11 mouse cellular contexts compared by ENCODE assay signal in genomic region chr2:26338302-26339203, GRCm38 (mm10). TPM values are rescaled to one million over a fixed set of nuclear protein-coding genes. Genes with fewer than 3 reads are reported as not detected.
DNase-seq lines count a peak whose midpoint lies in the region; ATAC-seq lines count a peak whose summit lies in the region.
"Had no signal": no experiment of that assay in that cellular context is flagged by ENCODE, and none has a peak within 500 bp of the region (broad histone marks: within the 10 kb centered on the region; RNA-seq: fewer than 3 reads in every experiment).

No protein-coding gene starts in this region.

- H3K9me3 ChIP-seq in hindbrain, embryonic 14.5 days (ENCODE audit: control insufficient read depth, low read length) = no peaks in the 10 kb centered on the region
- H3K9me3 ChIP-seq in hindbrain, embryonic 10.5 days = no peaks in the 10 kb centered on the region

- H3K27me3 ChIP-seq in hindbrain, embryonic 14.5 days (ENCODE audit: control insufficient read depth, insufficient read depth, low read length) = no peaks in the 10 kb centered on the region
- H3K27me3 ChIP-seq in hindbrain, embryonic 10.5 days (ENCODE audit: insufficient read depth, poor library complexity, severe bottlenecking) = no peaks in the 10 kb centered on the region

- no peak overlapping the region for H3K4me2 ChIP-seq in hindbrain, embryonic 14.5 days (replicated peaks)

- H3K4me1 ChIP-seq in hindbrain, embryonic 14.5 days (replicated peaks; ENCODE audit: control insufficient read depth, insufficient read depth, low read length) = no peaks in the 10 kb centered on the region
- no peaks in the 10 kb centered on the region for H3K4me1 ChIP-seq in hindbrain, embryonic 10.5 days (replicated peaks)

- peaks cover 51% of the 10 kb centered on the region for H3K36me3 ChIP-seq in hindbrain, embryonic 14.5 days (replicated peaks; ENCODE audit: control insufficient read depth, insufficient read depth)
- H3K36me3 ChIP-seq in hindbrain, embryonic 10.5 days = peaks cover 53% of the 10 kb centered on the region

- H3K4me3 ChIP-seq in hindbrain, embryonic 14.5 days (replicated peaks; ENCODE audit: low read length) = no peak overlapping the region
- no peak overlapping the region for H3K4me3 ChIP-seq in hindbrain, embryonic 10.5 days

- DNase-seq in hindbrain, embryonic 14.5 days (ENCODE audit: low spot score) = no peak
- DNase-seq in hindbrain, embryonic 10.5 days (ENCODE audit: low spot score) = no peak
- DNase-seq in retina, postnatal 1 day = peak; percentile 30
- no peak for DNase-seq in retina, embryonic 14.5 days (ENCODE audit: low spot score)
- peak; percentile 83 to 84 for DNase-seq in cerebellum, postnatal 10 days
- DNase-seq in adrenal gland, postnatal 36 days = no peak
- DNase-seq in urinary bladder, postnatal 25 days (ENCODE audit: low spot score) = no peak
- DNase-seq: layer of hippocampus, adult 9-11 months; liver had no signal

- 69% methylated on average over 8 of the region's 13 CpGs for WGBS in hindbrain, embryonic 14.5 days
- WGBS in hindbrain, embryonic 10.5 days = 80% methylated on average over 9 of the region's 13 CpGs

- H3K27ac ChIP-seq in hindbrain, embryonic 14.5 days = no peak overlapping the region
- no peak overlapping the region for H3K27ac ChIP-seq in hindbrain, embryonic 10.5 days

- peak; percentile 34; the same call in 1 of the 2 replicates for ATAC-seq in hindbrain, embryonic 14.5 days (ENCODE audit: low FRiP score)

- H3K9ac ChIP-seq in hindbrain, embryonic 14.5 days = no peak overlapping the region

RNA-seq across cellular contexts. Expression of gene Dnlz, which starts 13.4 kb away (rescaled TPM):
- polyA plus RNA-seq in hindbrain, embryonic 14.5 days (2014; fragmentation: Nextera tagmentation; extraction: Ambion mirVana) = 27.7 and 28.3 TPM in 2 replicates
- polyA plus RNA-seq in hindbrain, embryonic 10.5 days (2016; fragmentation: Nextera tagmentation; extraction: Ambion mirVana) = 36.8 and 38.8 TPM in 2 replicates
- 10 to 100 TPM; 22.2 to 22.9 TPM for total RNA-seq in adrenal gland, postnatal 36 days (2021)

RNA-seq across cellular contexts. Expression of gene Card9, which starts 22.2 kb away (rescaled TPM):
- polyA plus RNA-seq in hindbrain, embryonic 14.5 days (2014; fragmentation: Nextera tagmentation; extraction: Ambion mirVana) = 1.9 and 2.1 TPM in 2 replicates
- polyA plus RNA-seq in hindbrain, embryonic 10.5 days (2016; fragmentation: Nextera tagmentation; extraction: Ambion mirVana) = 0.62 and 1.1 TPM in 2 replicates
- total RNA-seq in adrenal gland, postnatal 36 days (2021) = 1 to 10 TPM; 1.3 to 1.9 TPM

RNA-seq across cellular contexts. Expression of gene Gpsm1, which starts 23.2 kb away (rescaled TPM):
- 96.7 and 101 TPM in 2 replicates for polyA plus RNA-seq in hindbrain, embryonic 14.5 days (2014; fragmentation: Nextera tagmentation; extraction: Ambion mirVana)
- polyA plus RNA-seq in hindbrain, embryonic 10.5 days (2016; fragmentation: Nextera tagmentation; extraction: Ambion mirVana) = 99.2 and 114 TPM in 2 replicates
- total RNA-seq in adrenal gland, postnatal 36 days (2021) = 10 to 100 TPM; 14.5 to 14.7 TPM

RNA-seq across cellular contexts. Expression of gene Snapc4, which starts 41.9 kb away (rescaled TPM):
- 25.4 and 29.3 TPM in 2 replicates for polyA plus RNA-seq in hindbrain, embryonic 14.5 days (2014; fragmentation: Nextera tagmentation; extraction: Ambion mirVana)
- polyA plus RNA-seq in hindbrain, embryonic 10.5 days (2016; fragmentation: Nextera tagmentation; extraction: Ambion mirVana) = 35.3 and 35.5 TPM in 2 replicates
- total RNA-seq in adrenal gland, postnatal 36 days (2021) = 10 to 100 TPM; 24.7 to 34.4 TPM

RNA-seq across cellular contexts. Expression of gene Ccdc187, which starts 44.2 kb away (rescaled TPM):
- 0.25 and 0.29 TPM in 2 replicates for polyA plus RNA-seq in hindbrain, embryonic 14.5 days (2014; fragmentation: Nextera tagmentation; extraction: Ambion mirVana)
- polyA plus RNA-seq in hindbrain, embryonic 10.5 days (2016; fragmentation: Nextera tagmentation; extraction: Ambion mirVana) = 0.10 and 0.20 TPM in 2 replicates
- total RNA-seq in adrenal gland, postnatal 36 days (2021) = under 1 TPM; 0.36 to 0.46 TPM
- polyA plus RNA-seq: kidney, embryonic 14.5 days; spleen, adult 2 months had no signal

Comparison
In these comparisons a context has a peak if more than half of its experiments do, and no peak if none do; other contexts are left out.
1. DNase-seq: peak in retina, postnatal 1 day (single experiment) and cerebellum, postnatal 10 days (2 of 2); none in hindbrain, embryonic 14.5 days (single experiment), hindbrain, embryonic 10.5 days (single experiment), retina, embryonic 14.5 days (single experiment), adrenal gland, postnatal 36 days (0 of 2) and urinary bladder, postnatal 25 days (single experiment).